Mouse (Mus musculus): ENCODE data around the gene Iqcn. TPM values are rescaled to one million over a fixed set of nuclear protein-coding genes. Genes with fewer than 3 reads are reported as not detected.
A peak's percentile ranks its signal among the peaks of the same experiment; 100 is the strongest.

Gene Iqcn
- polyA plus RNA-seq, 2 experiments from 2014 or later = 0.07 TPM; not detected in 1

- no peak for ATAC-seq
Observed at GRCm38 (mm10) chr8:70737705-70738104, 34.4 kb downstream of the Iqcn start.

DNA sequence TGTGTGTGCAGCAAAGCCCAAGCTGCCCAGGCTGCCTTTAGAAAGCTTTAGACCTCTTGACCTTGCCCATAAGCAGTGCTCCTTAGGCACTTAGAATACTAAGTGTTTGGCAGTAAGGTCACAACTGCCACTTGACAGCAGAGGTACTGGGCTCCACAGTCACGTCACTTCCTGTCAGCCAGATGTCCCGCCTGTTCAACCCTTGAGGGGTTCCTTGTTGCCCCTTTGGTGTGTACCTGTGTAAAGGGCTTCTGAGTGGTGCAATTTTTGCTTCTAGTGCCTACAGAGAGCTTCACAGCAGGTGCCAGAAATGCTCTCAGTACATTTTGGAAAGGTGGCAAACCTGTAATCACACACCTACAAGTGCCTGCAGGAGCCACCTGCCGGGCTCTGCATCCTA lies 35.0 kb downstream of the Iqcn start:
- no peak for ATAC-seq

GRCm38 (mm10) chr8:70741661-70742060 lies 38.4 kb downstream of the Iqcn start:
- no peak for ATAC-seq

GRCm38 (mm10) chr8:70742176-70742575 lies 38.9 kb downstream of the Iqcn start:
- no peak for ATAC-seq

DNA sequence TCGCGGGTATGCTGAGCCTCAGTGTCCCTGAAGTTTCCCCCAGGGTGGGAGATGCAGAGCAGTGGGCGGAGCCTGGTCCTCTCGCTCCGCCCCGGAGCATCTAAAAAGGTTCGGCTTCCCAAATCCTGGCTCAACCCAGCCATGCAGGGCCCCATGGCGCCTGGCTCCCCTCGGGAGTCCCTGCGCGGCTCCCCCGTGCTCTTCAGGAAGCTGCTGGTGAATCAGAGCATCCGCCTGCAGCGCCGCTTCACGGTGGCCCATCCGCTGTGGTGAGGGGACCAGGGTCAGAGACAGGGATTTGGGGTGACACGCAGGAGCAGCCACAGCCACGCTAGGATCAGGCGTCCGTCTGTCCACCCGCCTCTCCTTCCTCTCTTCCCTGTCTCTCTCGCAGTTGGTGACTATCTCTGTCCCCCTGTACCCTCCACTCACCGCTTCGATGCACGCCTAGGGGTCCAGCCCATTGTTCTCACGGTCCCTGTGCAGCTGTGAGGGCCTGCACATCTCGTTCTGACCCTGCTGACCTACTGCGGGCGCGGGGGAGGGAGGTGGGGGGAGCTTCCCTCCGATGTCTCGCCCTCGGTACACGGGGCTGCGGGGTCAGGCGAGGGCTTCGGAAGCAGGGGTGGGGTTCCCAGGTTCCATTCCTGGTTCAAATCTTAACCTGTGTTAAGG lies 39.9 kb downstream of the Iqcn start:
- peak; percentile 55 for ATAC-seq

DNA sequence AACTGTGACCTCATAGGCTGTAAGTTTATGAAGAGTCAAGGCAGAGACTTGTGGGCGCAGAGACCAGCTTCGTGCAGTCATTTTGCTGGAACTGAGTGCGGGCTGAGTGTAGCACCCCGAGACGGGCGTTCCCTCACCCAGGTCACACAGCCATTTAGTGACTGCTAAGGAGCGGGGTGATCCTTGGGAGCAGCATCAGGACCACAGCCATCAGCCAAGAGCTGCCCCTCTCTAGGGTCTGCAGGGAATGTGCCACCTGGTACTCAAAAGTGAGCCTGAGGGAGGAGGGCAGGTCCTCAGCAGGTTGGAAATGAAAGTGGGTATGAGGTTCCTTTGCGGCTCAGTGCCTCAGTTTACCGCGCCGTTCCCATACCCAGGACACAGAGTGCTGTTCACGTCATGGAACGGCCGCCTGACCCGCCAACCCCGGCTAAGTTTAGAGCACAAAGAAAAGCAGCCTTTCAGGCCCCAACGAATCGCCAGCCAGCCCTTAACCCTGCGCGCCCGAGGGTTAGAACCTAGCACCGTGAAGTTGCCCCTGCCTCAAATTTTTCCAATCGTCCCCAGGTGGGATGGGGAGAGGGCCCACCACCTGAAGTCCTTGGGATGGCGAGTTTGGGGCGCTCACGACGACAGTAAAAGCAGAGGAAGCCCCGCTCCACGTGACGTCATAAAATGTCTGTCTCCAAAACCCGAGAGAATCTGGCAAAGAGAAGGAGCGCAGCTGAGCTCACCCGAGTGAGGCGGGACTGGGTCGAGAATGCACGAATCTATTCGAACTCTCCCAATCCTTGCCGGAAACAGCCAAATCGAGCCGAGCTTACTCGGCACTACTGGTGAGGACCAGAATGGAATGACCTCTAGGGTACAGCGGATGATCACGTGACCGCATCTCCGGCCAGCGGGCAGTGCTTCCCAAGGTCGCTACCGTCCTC lies 40.7 kb downstream of the Iqcn start:
- peak; percentile 65 for ATAC-seq

DNA sequence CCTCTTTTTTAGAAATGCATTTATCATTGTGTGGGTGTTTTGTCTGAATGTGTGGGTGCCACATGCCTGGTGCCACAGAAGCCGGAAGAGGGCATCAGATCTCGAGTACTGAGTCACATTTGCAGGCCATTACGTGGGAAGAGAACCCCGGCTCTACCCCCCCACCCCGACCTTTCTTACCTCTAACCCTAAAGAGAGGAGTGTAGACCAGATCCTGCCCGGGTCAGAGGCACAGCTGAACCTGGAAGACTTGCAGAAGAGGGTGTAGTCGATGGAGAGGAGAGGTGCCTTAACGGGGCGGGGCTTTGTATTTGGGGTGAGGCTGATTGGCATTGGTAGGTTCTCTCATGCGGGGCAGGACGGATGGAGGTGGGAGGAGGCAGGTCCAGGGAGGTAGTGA lies 41.5 kb downstream of the Iqcn start:
- peak; percentile 56 for ATAC-seq

GRCm38 (mm10) chr8:70745691-70746220 lies 42.5 kb downstream of the Iqcn start:
- ATAC-seq = no peak

GRCm38 (mm10) chr8:70746676-70747075 lies 43.4 kb downstream of the Iqcn start:
- no peak for ATAC-seq

- ATAC-seq = no peak
Observed at GRCm38 (mm10) chr8:70747211-70747890, 44.1 kb downstream of the Iqcn start.

GRCm38 (mm10) chr8:70748246-70749096 lies 45.2 kb downstream of the Iqcn start:
- no peak for ATAC-seq

GRCm38 (mm10) chr8:70749097-70749674 lies 45.9 kb downstream of the Iqcn start:
- no peak for ATAC-seq

DNA sequence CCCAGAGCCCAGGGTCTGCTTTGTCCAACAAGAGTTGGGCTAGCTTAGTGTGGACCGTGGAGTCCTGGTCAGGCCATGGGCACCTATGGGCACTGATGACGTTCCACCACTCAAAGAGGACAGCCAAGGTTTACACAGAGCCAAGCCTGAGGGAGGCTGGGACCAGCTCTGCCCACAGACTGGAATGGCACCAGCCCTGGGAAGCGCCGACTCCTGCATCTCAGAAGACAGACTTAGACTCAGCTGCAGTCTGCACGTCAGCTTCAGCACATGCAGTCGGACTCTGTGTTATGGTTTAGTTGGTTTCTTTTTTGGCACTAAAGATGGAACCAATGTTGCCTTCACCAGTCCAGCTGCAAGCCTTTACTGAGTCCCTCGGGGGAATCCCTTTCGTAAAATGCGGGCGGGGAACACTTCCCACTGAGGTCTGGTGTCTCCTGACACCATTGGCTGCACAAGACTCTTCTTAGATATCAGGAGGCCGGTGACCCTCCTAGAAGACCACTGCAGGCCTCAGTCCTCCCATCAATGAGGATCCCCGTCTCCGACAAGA lies 46.9 kb downstream of the Iqcn start:
- no peak for ATAC-seq

GRCm38 (mm10) chr8:70752000-70752764 lies 48.9 kb downstream of the Iqcn start:
- no peak for ATAC-seq

GRCm38 (mm10) chr8:70753151-70753550 lies 49.9 kb downstream of the Iqcn start:
- peak; percentile 12 for ATAC-seq

GRCm38 (mm10) chr8:70754043-70754870 lies 51.0 kb downstream of the Iqcn start, which contains the start of gene Rab3a:
Gene Rab3a (plus strand): TSS chr8:70754679.
- ATAC-seq = peak; percentile 97

DNA sequence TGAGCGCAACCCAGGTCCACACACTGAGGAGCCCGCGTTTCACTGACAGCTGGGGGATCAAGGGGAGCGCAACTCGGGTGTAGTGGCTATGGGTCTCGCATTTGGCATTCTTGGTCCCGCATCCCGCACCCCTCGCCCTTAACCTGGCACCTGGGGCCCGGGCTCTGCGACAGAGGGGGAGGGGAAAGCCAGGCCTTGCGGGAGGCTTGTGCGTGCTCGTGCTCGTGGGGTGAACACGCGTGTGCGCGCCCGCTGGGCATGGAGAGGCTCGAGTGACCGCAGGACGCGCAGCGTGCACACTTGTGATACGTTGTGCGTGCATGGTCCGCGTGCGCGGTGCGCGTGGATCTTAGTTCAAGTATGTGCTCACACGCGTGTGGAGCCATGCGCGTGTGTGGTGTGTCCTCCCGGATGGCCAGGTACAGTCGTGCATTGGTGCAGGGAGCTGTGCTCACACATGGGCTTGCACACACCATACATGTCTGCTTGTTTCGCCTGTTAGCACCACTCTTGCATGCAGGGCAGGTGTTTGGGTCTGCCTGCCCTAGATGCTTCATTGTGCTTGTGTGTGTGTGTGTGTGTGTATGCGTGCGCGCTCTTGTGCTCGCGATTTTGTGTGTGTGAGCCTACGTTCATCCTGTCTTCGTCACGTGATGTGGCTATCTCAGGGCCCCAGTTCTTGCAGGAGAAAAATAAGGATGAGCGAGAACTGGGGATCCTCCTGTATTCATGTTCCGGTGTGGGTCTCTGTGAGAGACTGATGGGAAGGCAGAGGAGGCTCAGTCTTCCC lies 51.8 kb downstream of the Iqcn start:
- peak; percentile 12 for ATAC-seq

GRCm38 (mm10) chr8:70755661-70756475 lies 52.6 kb downstream of the Iqcn start:
- ATAC-seq = no peak
